Mouse (Mus musculus) forelimb bud, embryonic 11.5 days (tissue): Measurements from ENCODE around the gene Egfr.
A peak's percentile ranks its signal among the peaks of the same experiment; 100 is the strongest.

Source experiments
- DNase-seq: peaks from one replicate; pipeline ENCODE4 v3.0.0-alpha.2; 2012; ENCODE audit warnings: low read depth, low spot score

Egfr gene

DNA sequence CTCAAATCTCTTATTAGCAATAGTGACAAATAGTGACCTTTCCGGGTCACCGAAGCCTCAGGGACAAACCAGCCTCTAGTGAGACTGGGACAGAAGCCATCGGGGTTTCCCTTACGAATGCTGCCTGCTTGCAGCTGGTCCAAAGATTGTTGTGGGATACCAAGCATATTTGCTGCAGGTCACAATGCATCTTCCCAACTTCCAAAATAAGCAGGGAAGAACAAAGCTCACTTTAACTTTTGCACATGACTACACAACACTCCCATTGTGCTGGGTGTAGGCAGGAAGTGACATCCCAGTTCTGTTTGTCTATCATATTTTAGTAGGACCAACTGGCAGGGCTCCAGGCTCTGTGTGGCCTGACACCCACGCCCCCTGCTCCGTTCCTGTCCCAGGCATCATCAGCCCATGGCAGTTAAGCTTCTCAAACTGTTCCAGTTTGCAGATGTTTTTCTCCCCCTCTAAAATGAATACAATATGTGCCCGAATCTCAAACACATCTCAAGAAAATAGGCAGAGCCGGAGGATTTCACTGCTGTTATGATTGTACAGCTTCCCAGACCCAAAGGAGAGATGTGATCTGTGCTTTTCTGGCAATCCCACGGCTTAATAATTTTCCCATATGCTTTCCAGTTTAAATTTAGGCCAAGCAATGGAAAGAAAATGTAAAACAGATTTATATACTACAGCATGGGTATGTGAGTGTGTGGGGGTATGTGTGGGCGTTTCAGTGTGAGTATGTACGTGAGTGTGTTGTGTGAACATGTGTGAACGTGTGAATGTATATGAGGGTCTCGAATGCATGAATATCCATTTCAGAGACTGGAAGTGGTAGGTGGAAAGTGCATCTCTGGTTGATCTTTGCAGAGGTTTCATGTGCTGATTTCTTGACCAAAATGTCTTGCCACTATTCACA lies 143.7 kb downstream of the Egfr start:
- peak; percentile 19 for DNase-seq

DNA sequence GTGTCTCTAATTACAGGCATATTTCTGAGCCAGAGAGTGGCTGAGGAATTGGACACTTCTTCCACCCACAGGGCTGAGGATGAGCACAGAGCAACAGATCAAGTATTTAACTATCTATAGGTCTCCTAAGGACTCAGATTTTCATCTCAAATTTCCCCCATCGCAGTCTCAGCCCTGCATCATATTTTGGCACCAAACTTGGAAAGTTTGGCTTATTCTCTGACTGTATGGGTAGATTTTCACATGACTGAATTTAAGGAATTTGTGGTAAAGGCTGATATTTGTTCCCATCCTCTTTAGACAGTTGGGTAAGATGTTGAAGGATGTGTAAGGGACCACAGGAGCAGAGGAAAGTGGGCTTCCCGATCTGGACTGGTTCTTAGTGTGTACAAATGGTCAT lies 145.7 kb downstream of the Egfr start:
- no peak for DNase-seq

DNA sequence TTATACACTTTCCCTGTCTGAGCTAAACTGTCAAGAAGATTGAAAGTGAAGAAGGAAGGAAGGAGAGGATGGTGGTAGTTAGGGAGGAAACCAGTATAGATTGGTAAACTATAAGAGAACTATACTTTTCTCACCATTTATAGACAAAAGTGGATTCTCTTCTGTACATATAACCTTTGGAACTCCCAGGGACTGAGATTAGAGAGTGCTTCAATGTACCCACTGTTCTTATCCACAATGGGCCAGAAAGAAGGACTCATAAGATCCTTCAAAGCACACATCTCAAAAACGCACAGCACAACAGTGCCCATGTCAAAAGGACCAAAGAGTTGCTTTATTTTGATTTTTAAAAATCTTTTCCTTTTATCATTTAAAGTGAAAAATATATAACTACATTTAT lies 148.2 kb downstream of the Egfr start:
- no peak for DNase-seq

DNA sequence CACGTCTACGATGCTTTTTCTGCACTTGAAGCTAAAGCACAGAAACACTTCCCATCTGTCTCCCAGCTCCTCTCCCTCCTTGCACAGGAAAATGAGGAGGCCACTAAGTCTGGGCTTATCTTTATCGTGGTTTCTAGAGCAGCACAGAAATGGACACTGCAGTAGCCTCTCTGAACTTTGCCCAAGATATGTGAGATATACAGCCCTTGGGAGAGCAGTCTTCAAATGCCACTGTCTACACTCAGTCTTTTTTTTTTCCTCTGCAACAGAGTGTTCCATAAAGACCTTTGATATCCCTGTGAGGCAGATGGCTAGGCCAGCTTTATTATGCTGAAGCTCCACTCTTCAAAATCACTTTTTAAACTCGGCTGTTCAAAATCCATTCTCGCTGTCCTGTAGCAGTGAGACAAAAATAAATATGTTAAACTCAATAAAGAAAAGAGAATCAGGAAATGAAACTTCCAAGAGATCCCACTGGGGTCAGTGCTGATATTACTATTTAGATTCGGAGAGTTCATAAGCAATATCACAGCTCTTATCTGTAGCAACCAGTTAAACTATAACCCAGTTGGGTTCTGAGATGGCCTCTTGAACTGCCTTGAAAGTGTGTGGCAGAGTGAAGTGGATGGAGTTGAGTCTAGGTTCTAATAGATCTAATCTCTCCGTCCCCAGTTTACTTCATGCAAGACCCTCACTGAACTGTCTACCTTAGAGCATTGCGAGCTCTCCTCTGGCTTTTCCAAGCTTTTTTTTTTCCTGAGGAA lies 148.8 kb downstream of the Egfr start:
- DNase-seq, result no peak

- no peak for DNase-seq
Measured at GRCm38 (mm10) chr11:16904302-16905011, 152.5 kb downstream of the Egfr start.

- peak; percentile 17 for DNase-seq
Measured at GRCm38 (mm10) chr11:16905012-16905332, 153.0 kb downstream of the Egfr start.

DNA sequence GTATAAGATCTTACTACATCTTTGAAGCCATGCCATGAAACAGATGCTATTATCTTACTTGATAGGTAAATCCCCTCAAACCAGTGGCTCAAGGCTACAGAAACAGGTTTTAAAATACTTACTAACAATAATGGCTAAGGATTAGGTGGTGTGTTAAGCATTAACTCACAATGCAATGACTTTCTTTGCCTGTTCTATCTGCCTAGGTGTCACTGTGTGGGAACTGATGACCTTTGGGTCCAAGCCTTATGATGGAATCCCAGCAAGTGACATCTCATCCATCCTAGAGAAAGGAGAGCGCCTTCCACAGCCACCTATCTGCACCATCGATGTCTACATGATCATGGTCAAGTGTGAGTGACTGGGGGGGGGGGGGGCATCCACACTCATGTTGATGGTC lies 154.5 kb downstream of the Egfr start:
- DNase-seq, result no peak

GRCm38 (mm10) chr11:16907517-16908129 lies 155.6 kb downstream of the Egfr start:
- DNase-seq, result no peak

DNA sequence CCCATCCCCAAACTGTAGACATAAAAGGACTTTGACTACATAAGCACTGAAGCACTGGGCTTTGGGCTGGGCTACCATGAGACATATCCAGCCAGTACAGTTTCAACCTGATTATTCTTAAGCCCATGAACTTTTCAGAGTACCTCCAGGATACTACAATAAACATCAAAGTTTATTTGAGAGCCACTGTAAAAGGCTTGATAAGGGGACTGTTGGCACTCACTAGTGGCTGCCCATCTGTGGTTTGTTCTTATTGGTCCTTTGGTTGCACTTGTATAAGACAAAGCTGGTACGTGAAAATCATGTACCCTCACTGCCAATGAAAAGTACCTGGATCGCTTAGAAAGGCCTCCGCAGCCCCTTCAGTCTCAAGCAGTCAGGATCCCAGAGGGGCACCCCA lies 162.8 kb downstream of the Egfr start:
- DNase-seq, result no peak

- no peak for DNase-seq
Measured at GRCm38 (mm10) chr11:16915850-16916249, 163.8 kb downstream of the Egfr start.

DNA sequence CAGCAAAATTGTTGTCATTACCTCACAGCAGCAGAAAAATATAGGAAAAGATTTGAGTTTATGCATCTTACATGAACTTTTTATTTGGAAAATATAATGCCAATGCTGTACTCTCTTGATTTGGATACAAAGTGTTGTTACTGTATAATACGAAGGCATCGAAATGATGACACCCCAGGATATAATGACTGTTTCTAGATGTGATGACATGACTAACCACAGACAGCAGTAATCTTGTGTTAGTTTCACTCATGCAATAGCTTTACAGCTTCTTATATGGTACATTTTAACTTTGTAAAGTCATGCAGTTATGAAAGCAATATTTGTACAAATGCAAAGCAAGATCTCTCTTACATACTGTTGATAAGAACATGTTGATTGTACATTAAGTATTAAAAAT lies 165.5 kb downstream of the Egfr start:
- DNase-seq, result no peak

DNA sequence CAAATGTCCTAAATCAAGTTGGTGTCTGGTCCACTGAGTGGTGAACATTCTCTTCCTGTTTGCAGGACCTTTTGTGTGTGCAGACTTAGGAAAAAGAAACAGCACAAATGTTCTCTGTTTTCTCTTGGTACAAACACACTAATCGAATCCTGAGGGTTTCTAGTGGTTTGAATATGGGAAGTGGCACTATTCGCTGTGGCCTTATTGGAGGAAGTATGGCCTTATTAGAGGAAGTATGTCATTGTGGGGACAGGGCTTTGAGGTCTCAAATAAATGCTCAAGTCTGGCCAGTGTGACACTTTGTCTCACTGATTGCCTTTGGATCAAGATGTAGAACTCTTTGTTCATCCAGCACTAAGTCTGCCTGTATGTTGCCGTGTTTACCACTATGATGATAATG lies 180.2 kb downstream of the Egfr start:
- DNase-seq, result no peak

DNA sequence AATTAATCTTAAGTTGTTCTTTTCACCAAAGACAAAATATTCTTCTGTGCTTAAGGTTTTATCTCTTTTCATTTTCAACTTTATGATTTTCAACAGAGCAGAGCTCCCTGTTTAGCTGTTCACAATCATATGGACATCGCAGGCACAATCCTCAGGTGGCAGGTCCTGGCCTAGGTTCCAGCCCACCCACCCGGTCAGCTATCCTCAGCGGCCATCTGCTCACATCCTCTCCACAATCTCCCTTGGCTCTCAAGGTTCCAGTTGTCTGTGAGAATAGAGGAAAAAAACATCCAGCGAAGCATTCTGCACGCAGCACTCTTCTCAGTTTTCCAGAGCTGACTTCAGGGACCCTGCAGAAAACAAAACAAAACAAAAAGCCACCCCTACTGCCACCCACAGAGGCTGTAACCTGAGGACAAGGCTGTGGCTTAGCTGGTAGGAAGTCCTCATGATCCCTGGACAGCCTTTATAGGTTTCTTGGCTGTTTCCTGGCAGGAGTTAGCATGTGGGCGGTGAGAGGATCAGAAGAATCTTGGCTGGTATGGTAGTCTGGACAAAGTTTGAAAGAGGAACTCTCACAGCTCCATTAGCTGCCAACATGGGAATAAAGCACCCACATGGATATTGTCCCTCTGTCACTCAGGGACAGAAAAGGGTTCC lies 183.7 kb downstream of the Egfr start:
- DNase-seq, result no peak

DNA sequence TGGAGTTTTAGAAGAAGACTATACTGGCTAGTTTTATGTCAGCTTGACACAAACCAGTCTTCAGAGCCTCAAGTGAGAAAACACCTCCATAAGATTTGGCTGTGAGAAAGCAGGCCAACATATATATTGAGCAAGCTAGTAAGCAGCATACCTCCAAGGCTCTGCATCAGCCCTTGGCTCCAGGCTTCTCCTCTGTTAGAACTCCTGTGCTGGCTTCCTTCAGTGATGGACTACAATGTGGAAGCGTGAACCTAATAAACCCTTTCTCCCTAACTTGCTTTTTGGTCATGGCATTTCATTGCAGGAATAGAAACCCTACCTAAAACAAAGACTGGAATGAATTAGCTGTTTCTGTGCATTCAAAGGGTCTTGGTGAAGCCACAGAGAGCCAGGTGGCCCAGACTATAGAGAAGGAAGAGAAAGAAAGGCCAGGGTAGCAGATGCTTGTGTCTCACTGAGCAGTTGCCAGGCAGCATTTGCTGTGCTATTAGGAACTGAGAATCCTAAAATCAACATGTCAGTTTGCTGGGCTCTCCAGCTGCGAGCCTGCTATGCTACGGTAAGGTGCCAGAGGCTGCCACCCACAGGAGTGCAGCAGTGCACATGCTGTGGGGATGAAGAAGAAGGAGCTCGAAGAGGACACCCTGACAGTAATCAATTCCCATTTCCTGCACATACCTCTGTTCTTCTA lies 189.2 kb downstream of the Egfr start:
- DNase-seq, result no peak

DNA sequence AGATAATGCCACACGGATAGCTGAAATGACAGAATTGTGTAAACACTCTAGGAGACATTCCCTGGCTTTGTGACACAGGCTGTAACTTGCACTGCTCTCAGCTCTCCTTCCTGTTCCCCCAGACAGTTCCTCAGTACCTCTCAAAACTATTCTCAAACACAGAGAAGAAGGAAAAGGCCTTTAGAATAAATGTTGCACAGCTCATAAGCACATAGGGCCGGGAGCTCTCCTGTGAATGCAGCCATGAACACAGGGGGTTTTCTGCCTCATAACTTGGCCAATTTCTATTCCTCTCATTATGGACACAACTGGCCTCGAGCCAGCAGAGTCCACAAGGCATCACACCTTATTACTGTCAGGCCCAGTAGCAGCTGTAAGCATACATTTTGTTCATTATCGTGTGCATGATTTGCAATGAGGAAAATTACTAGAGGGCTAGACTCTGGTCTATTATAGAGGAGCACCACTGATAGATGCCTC lies 190.0 kb downstream of the Egfr start:
- no peak for DNase-seq

DNA sequence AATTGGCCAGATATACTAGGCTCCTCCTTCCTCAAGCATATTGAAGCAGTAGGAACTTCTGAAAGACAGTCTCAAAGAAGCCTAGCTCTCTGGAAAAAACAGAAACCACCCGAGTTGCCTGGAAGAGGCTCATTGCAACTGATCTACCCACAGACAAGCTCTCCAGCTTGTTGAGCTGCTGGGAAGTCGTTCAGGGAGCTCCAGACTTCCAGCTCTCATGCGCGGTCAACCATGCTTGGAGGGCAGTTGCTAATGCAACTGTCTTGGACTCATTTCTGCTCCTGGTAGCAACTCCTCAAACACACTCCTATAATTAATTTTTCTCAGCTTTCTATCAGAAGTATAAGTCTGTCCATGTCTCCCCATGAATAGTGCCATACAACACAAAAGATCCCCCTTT lies 191.0 kb downstream of the Egfr start:
- no peak for DNase-seq

GRCm38 (mm10) chr11:16948756-16949155 lies 196.8 kb downstream of the Egfr start:
- DNase-seq, result no peak

GRCm38 (mm10) chr11:16950226-16950975 lies 198.4 kb downstream of the Egfr start:
- DNase-seq, result no peak

- DNase-seq, result peak; percentile 98
Measured at GRCm38 (mm10) chr11:16950976-16951760, 199.2 kb downstream of the Egfr start, which contains the start of gene Fbxo48. Gene Fbxo48, plus strand, starts transcription at chr11:16951375.
